Comparison of ENCODE assay signal across 22 mouse cellular contexts in genomic region chr4:54324851-54325250, GRCm38 (mm10).
A peak's percentile ranks its signal among the peaks of the same experiment; 100 is the strongest.
DNase-seq lines count a peak whose midpoint lies in the region; ATAC-seq and TF ChIP-seq lines count a peak whose summit lies in the region.
"Had no signal": no experiment of that assay in that cellular context is flagged by ENCODE, and none has a peak within 500 bp of the region (broad histone marks: within the 10 kb centered on the region; RNA-seq: fewer than 3 reads in every experiment).

No protein-coding gene starts in this region.

- H3K27ac ChIP-seq in heart, postnatal 0 days (ENCODE audit: low read depth), result no peak overlapping the region
- H3K27ac ChIP-seq in embryonic fibroblast, embryonic 13.5 days (ENCODE audit: insufficient read depth, low read length), result peak overlapping the region; percentile 86
- H3K27ac ChIP-seq in lung, postnatal 0 days (ENCODE audit: low read length), result no peak overlapping the region
- H3K27ac ChIP-seq: heart, adult 2 months; hindbrain, embryonic 15.5 days; layer of hippocampus, adult 2 months; left cerebral cortex, adult 2 months; limb, embryonic 12.5 days; neural tube, embryonic 12.5 days had no signal

- no peak; the same call in 1 of the 2 replicates for TF ChIP-seq POLR2A in embryonic fibroblast, embryonic 13.5 days (IDR thresholded peaks at IDR 0.05; ENCODE audit: low read depth, low read length)

- TF ChIP-seq EP300 in heart, postnatal 0 days (IDR thresholded peaks at IDR 0.05; ENCODE audit: low read depth), result no peak
- no peak for TF ChIP-seq EP300 in lung, postnatal 0 days (IDR thresholded peaks at IDR 0.05)

- H3K4me2 ChIP-seq in heart, postnatal 0 days (ENCODE audit: low read depth, low read length), result no peak overlapping the region
- H3K4me2 ChIP-seq in lung, postnatal 0 days (replicated peaks; ENCODE audit: low read depth, low read length), result no peak overlapping the region
- H3K4me2 ChIP-seq: hindbrain, embryonic 15.5 days; limb, embryonic 12.5 days; neural tube, embryonic 12.5 days had no signal

- 14% methylated on average over 5 of the region's 5 CpGs for WGBS in heart, postnatal 0 days
- 60% methylated on average over 5 of the region's 5 CpGs for WGBS in lung, postnatal 0 days

- H3K9ac ChIP-seq in heart, postnatal 0 days (replicated peaks; ENCODE audit: low read depth, low read length), result no peak overlapping the region
- H3K9ac ChIP-seq in lung, postnatal 0 days (replicated peaks; ENCODE audit: low read depth), result no peak overlapping the region
- H3K9ac ChIP-seq: hindbrain, embryonic 15.5 days; limb, embryonic 12.5 days; neural tube, embryonic 12.5 days had no signal

- peak; percentile 33 for DNase-seq in embryo, embryonic 10.5 days (ENCODE audit: low spot score)
- DNase-seq in embryo, embryonic 9.5 days (ENCODE audit: extremely low spot score), result no peak
- DNase-seq in heart, postnatal 0 days (ENCODE audit: low spot score), result peak; percentile 7
- no peak for DNase-seq in heart, postnatal 4 days
- no peak for DNase-seq in lung, postnatal 0 days (ENCODE audit: low spot score)
- DNase-seq in adrenal gland, postnatal 36 days, result no peak
- no peak for DNase-seq in urinary bladder, adult 18-20 months (ENCODE audit: low spot score in 2 of 2)
- DNase-seq: adrenal gland, postnatal 10 days; cerebellum, adult 2 months; heart, adult 2 months; heart, postnatal 10 days; kidney, postnatal 10 days; lung, postnatal 14 days; right cerebral cortex, postnatal 14 days had no signal

- H3K4me1 ChIP-seq in heart, postnatal 0 days (ENCODE audit: control insufficient read depth, insufficient read depth), result no peaks in the 10 kb centered on the region
- H3K4me1 ChIP-seq in embryonic fibroblast, embryonic 13.5 days (ENCODE audit: control insufficient read depth, insufficient read depth, low read length), result 0 out of 2 replicates have a peak, but pooled peaks cover 6% of the 10 kb centered on the region
- H3K4me1 ChIP-seq in lung, postnatal 0 days (ENCODE audit: insufficient read depth, low read depth, low read length), result no peaks in the 10 kb centered on the region
- H3K4me1 ChIP-seq: hindbrain, embryonic 15.5 days; megakaryocyte, embryonic 14.5 days had no signal

- ATAC-seq in heart, postnatal 0 days (ENCODE audit: insufficient read depth, low read depth), result no peak
- no peak for ATAC-seq in lung, postnatal 0 days
- ATAC-seq: intestine, embryonic 16.5 days had no signal

- no peaks in the 10 kb centered on the region for H3K27me3 ChIP-seq in heart, postnatal 0 days (ENCODE audit: control insufficient read depth, insufficient read depth, low read length)
- no peaks in the 10 kb centered on the region for H3K27me3 ChIP-seq in lung, postnatal 0 days (replicated peaks; ENCODE audit: insufficient read depth, low read length)
- H3K27me3 ChIP-seq: hindbrain, embryonic 15.5 days; limb, embryonic 12.5 days; megakaryocyte, embryonic 14.5 days; neural tube, embryonic 12.5 days had no signal

- no peak overlapping the region for H3K4me3 ChIP-seq in heart, postnatal 0 days (ENCODE audit: low read depth, low read length)
- H3K4me3 ChIP-seq in embryonic fibroblast, embryonic 13.5 days (ENCODE audit: insufficient read depth, low read length), result no peak overlapping the region
- no peak overlapping the region for H3K4me3 ChIP-seq in lung, postnatal 0 days (ENCODE audit: low read depth, low read length)
- H3K4me3 ChIP-seq: heart, adult 2 months; hindbrain, embryonic 15.5 days; layer of hippocampus, adult 2 months; left cerebral cortex, adult 2 months; limb, embryonic 12.5 days; megakaryocyte, embryonic 14.5 days; neural tube, embryonic 12.5 days had no signal

- no peaks in the 10 kb centered on the region for H3K36me3 ChIP-seq in heart, postnatal 0 days (replicated peaks; ENCODE audit: control insufficient read depth, insufficient read depth, low read length)
- no peaks in the 10 kb centered on the region for H3K36me3 ChIP-seq in lung, postnatal 0 days (ENCODE audit: insufficient read depth, low read length)
- H3K36me3 ChIP-seq: hindbrain, embryonic 15.5 days; limb, embryonic 12.5 days; neural tube, embryonic 12.5 days had no signal

- H3K9me3 ChIP-seq in heart, postnatal 0 days (replicated peaks; ENCODE audit: control insufficient read depth, low read length), result no peaks in the 10 kb centered on the region
- H3K9me3 ChIP-seq in lung, postnatal 0 days (ENCODE audit: low read length), result no peaks in the 10 kb centered on the region
- H3K9me3 ChIP-seq: hindbrain, embryonic 15.5 days; limb, embryonic 12.5 days; megakaryocyte, embryonic 14.5 days; neural tube, embryonic 12.5 days had no signal

- no peak for TF ChIP-seq CTCF in heart, postnatal 0 days (IDR thresholded peaks at IDR 0.05; ENCODE audit: low read depth)
- no peak for TF ChIP-seq CTCF in embryonic fibroblast, embryonic 13.5 days (IDR thresholded peaks at IDR 0.05; ENCODE audit: borderline replicate concordance, insufficient read depth, low read length)
- TF ChIP-seq CTCF in lung, postnatal 0 days (IDR thresholded peaks at IDR 0.05), result no peak

Comparison
In these comparisons a context has a peak if more than half of its experiments do, and no peak if none do; other contexts are left out.
1. DNase-seq: peak in embryo, embryonic 10.5 days (single experiment) and heart, postnatal 0 days (single experiment); none in embryo, embryonic 9.5 days (single experiment), heart, postnatal 4 days (single experiment), lung, postnatal 0 days (single experiment), adrenal gland, postnatal 36 days (0 of 2) and urinary bladder, adult 18-20 months (0 of 2).